Mouse (Mus musculus): ENCODE measurements around the gene Cwf19l1. TPM values are rescaled to one million over a fixed set of nuclear protein-coding genes. Genes with fewer than 3 reads are reported as not detected.

The Cwf19l1 gene
- polyA plus RNA-seq, 1 experiment = 10.3 TPM

- Histone ChIP-seq H3K36me3 (ENCODE audit: control insufficient read depth, insufficient read depth) (no peaks in the 10 kb centered on the region), H3K4me2 (ENCODE audit: low read depth) (no peak overlapping the region), H3ac (ENCODE audit: control insufficient read depth, insufficient read length) (no peak overlapping the region), H3K79me2 (ENCODE audit: control insufficient read depth, insufficient read depth) (no peaks in the 10 kb centered on the region), H3K27me3 (ENCODE audit: control insufficient read depth, insufficient read depth, insufficient read length) (peaks cover 23% of the 10 kb centered on the region), H3K4me3 (no peak overlapping the region)
- TF ChIP-seq MYOG (IDR thresholded peaks at IDR 0.05; ENCODE audit: control insufficient read depth in 1 of 3, insufficient read depth in 1 of 3, insufficient read length in 2 of 3, low read depth in 2 of 3) (no peak), POLR2A (IDR thresholded peaks at IDR 0.05; ENCODE audit: insufficient read length, low read depth) (no peak), POLR2AphosphoS2 (IDR thresholded peaks at IDR 0.05; ENCODE audit: insufficient read length, low read depth) (no peak), TCF12 (IDR thresholded peaks at IDR 0.05; ENCODE audit: insufficient read depth, poor library complexity, severe bottlenecking) (no peak), MYOD1 (IDR thresholded peaks at IDR 0.05; ENCODE audit: control insufficient read depth in 1 of 3, insufficient read length in 2 of 3, low read depth in 2 of 3) (no peak), USF1 (IDR thresholded peaks at IDR 0.05; ENCODE audit: low read depth) (no peak), CEBPB (IDR thresholded peaks at IDR 0.05; ENCODE audit: insufficient read depth, poor library complexity, severe bottlenecking) (no peak)
Measured at GRCm38 (mm10) chr19:44174835-44175234, 39.2 kb upstream of the Cwf19l1 start.

GRCm38 (mm10) chr19:44161515-44161914, 25.8 kb upstream of the Cwf19l1 start:
- Histone ChIP-seq H3K4me3 (no peak overlapping the region), H3K36me3 (ENCODE audit: control insufficient read depth, insufficient read depth) (no peaks in the 10 kb centered on the region), H3K79me2 (ENCODE audit: control insufficient read depth, insufficient read depth) (no peaks in the 10 kb centered on the region), H3K4me2 (ENCODE audit: low read depth) (no peak overlapping the region), H3ac (ENCODE audit: control insufficient read depth, insufficient read length) (no peak overlapping the region), H3K27me3 (ENCODE audit: control insufficient read depth, insufficient read depth, insufficient read length) (peaks cover 12% of the 10 kb centered on the region)
- no peak for TF ChIP-seq REST (IDR thresholded peaks at IDR 0.05; ENCODE audit: insufficient read depth, insufficient read length)
- TF ChIP-seq E2F4 (IDR thresholded peaks at IDR 0.05; ENCODE audit: insufficient read depth) = no peak
- TF ChIP-seq POLR2A (IDR thresholded peaks at IDR 0.05; ENCODE audit: insufficient read length, low read depth) = no peak
- no peak for TF ChIP-seq MAX (IDR thresholded peaks at IDR 0.05; ENCODE audit: low read depth)
- TF ChIP-seq MYOG (IDR thresholded peaks at IDR 0.05; ENCODE audit: control insufficient read depth in 1 of 3, insufficient read depth in 1 of 3, insufficient read length in 2 of 3, low read depth in 2 of 3) = no peak
- no peak for TF ChIP-seq TCF3 (IDR thresholded peaks at IDR 0.05; ENCODE audit: insufficient read length, low read depth)
- no peak for TF ChIP-seq USF1 (IDR thresholded peaks at IDR 0.05; ENCODE audit: low read depth)
- TF ChIP-seq TCF12 (IDR thresholded peaks at IDR 0.05; ENCODE audit: insufficient read depth, poor library complexity, severe bottlenecking) = no peak
- TF ChIP-seq SRF (IDR thresholded peaks at IDR 0.05; ENCODE audit: control insufficient read depth, insufficient read length, low read depth) = no peak
- TF ChIP-seq POLR2AphosphoS2 (IDR thresholded peaks at IDR 0.05; ENCODE audit: insufficient read length, low read depth) = no peak
- TF ChIP-seq CEBPB (IDR thresholded peaks at IDR 0.05; ENCODE audit: insufficient read depth, poor library complexity, severe bottlenecking) = no peak
- TF ChIP-seq MYOD1 (IDR thresholded peaks at IDR 0.05; ENCODE audit: control insufficient read depth in 1 of 3, insufficient read length in 2 of 3, low read depth in 2 of 3) = no peak

- H3K4me2 ChIP-seq (ENCODE audit: low read depth) = no peak overlapping the region
- no peak for TF ChIP-seq MYOD1 (IDR thresholded peaks at IDR 0.05; ENCODE audit: control insufficient read depth in 1 of 3, insufficient read length in 2 of 3, low read depth in 2 of 3)
- no peak for TF ChIP-seq MYOG (IDR thresholded peaks at IDR 0.05; ENCODE audit: control insufficient read depth in 1 of 3, insufficient read depth in 1 of 3, insufficient read length in 2 of 3, low read depth in 2 of 3)
- H3K27me3 ChIP-seq (ENCODE audit: control insufficient read depth, insufficient read depth, insufficient read length) = peaks cover 25% of the 10 kb centered on the region
- H3K4me3 ChIP-seq = no peak overlapping the region
- H3ac ChIP-seq (ENCODE audit: control insufficient read depth, insufficient read length) = no peak overlapping the region
- H3K36me3 ChIP-seq (ENCODE audit: control insufficient read depth, insufficient read depth) = no peaks in the 10 kb centered on the region
- no peaks in the 10 kb centered on the region for H3K79me2 ChIP-seq (ENCODE audit: control insufficient read depth, insufficient read depth)
Measured at GRCm38 (mm10) chr19:44159386-44159785, 23.7 kb upstream of the Cwf19l1 start.

GRCm38 (mm10) chr19:44157005-44157404, 21.3 kb upstream of the Cwf19l1 start:
- no peaks in the 10 kb centered on the region for H3K79me2 ChIP-seq (ENCODE audit: control insufficient read depth, insufficient read depth)
- H3K4me2 ChIP-seq (ENCODE audit: low read depth) = no peak overlapping the region
- no peaks in the 10 kb centered on the region for H3K36me3 ChIP-seq (ENCODE audit: control insufficient read depth, insufficient read depth)
- no peak for TF ChIP-seq MAX (IDR thresholded peaks at IDR 0.05; ENCODE audit: low read depth)
- TF ChIP-seq CEBPB (IDR thresholded peaks at IDR 0.05; ENCODE audit: insufficient read depth, poor library complexity, severe bottlenecking) = no peak
- no peak for TF ChIP-seq E2F4 (IDR thresholded peaks at IDR 0.05; ENCODE audit: insufficient read depth)
- no peak for TF ChIP-seq MYOD1 (IDR thresholded peaks at IDR 0.05; ENCODE audit: control insufficient read depth in 1 of 3, insufficient read length in 2 of 3, low read depth in 2 of 3)
- TF ChIP-seq SRF (IDR thresholded peaks at IDR 0.05; ENCODE audit: control insufficient read depth, insufficient read length, low read depth) = no peak
- no peak for TF ChIP-seq TCF3 (IDR thresholded peaks at IDR 0.05; ENCODE audit: insufficient read length, low read depth)
- TF ChIP-seq USF1 (IDR thresholded peaks at IDR 0.05; ENCODE audit: low read depth) = no peak
- no peak for TF ChIP-seq POLR2AphosphoS2 (IDR thresholded peaks at IDR 0.05; ENCODE audit: insufficient read length, low read depth)
- no peak for TF ChIP-seq POLR2A (IDR thresholded peaks at IDR 0.05; ENCODE audit: insufficient read length, low read depth)
- H3K4me3 ChIP-seq = no peak overlapping the region
- peaks cover 28% of the 10 kb centered on the region for H3K27me3 ChIP-seq (ENCODE audit: control insufficient read depth, insufficient read depth, insufficient read length)
- no peak overlapping the region for H3ac ChIP-seq (ENCODE audit: control insufficient read depth, insufficient read length)

GRCm38 (mm10) chr19:44153781-44154180, 18.1 kb upstream of the Cwf19l1 start:
- no peaks in the 10 kb centered on the region for H3K79me2 ChIP-seq (ENCODE audit: control insufficient read depth, insufficient read depth)
- no peak overlapping the region for H3ac ChIP-seq (ENCODE audit: control insufficient read depth, insufficient read length)
- TF ChIP-seq SRF (IDR thresholded peaks at IDR 0.05; ENCODE audit: control insufficient read depth, insufficient read length, low read depth) (no peak), MYOG (IDR thresholded peaks at IDR 0.05; ENCODE audit: control insufficient read depth in 1 of 3, insufficient read depth in 1 of 3, insufficient read length in 2 of 3, low read depth in 2 of 3) (no peak), USF1 (IDR thresholded peaks at IDR 0.05; ENCODE audit: low read depth) (no peak), MYOD1 (IDR thresholded peaks at IDR 0.05; ENCODE audit: control insufficient read depth in 1 of 3, insufficient read length in 2 of 3, low read depth in 2 of 3) (no peak), POLR2A (IDR thresholded peaks at IDR 0.05; ENCODE audit: insufficient read length, low read depth) (no peak), MAX (IDR thresholded peaks at IDR 0.05; ENCODE audit: low read depth) (no peak), CEBPB (IDR thresholded peaks at IDR 0.05; ENCODE audit: insufficient read depth, poor library complexity, severe bottlenecking) (no peak)
- no peak overlapping the region for H3K4me3 ChIP-seq
- H3K4me2 ChIP-seq (ENCODE audit: low read depth) = no peak overlapping the region
- H3K27me3 ChIP-seq (ENCODE audit: control insufficient read depth, insufficient read depth, insufficient read length) = peaks cover 24% of the 10 kb centered on the region
- no peaks in the 10 kb centered on the region for H3K36me3 ChIP-seq (ENCODE audit: control insufficient read depth, insufficient read depth)

Data from myocyte (in vitro differentiated cells).